Mouse (Mus musculus) lung, postnatal 0 days (tissue): ENCODE results near the gene Ddx49. TPM values are rescaled to one million over a fixed set of nuclear protein-coding genes. Genes with fewer than 3 reads are reported as not detected.

Source experiments
- ATAC-seq: fragments of 200-750 bp; cut with Nextera tagmentation; 2 replicates; pipeline ENCODE4 v1.8.0; 2017; ENCODE audit warnings: moderate library complexity
- DNase-seq: peaks from one replicate; pipeline ENCODE4 v3.0.0-alpha.2; 2016; ENCODE audit warnings: low spot score
- H3K27ac ChIP-seq: fragments of 300-500 bp; sonication (generic); 2 replicates; pipeline ENCODE4 v1.5.1; 2014; ENCODE audit warnings: antibody characterized with exemption, mild to moderate bottlenecking, low read length, mixed read lengths
- H3K27me3 ChIP-seq: fragments of 300-500 bp; sonication (generic); replicated peaks from 2 replicates; pipeline ENCODE4 v1.6.1; 2014; ENCODE audit warnings: low read length, mixed read lengths; ENCODE audit not compliant: insufficient read depth
- H3K36me3 ChIP-seq: fragments of 300-500 bp; sonication (generic); 2 replicates; pipeline ENCODE4 v1.6.1; 2014; ENCODE audit warnings: low read length, mixed read lengths; ENCODE audit not compliant: insufficient read depth
- H3K4me1 ChIP-seq: fragments of 300-500 bp; sonication (generic); 2 replicates; pipeline ENCODE4 v1.6.1; 2014; ENCODE audit warnings: antibody characterized with exemption, low read depth, low read length, mixed read lengths; ENCODE audit not compliant: insufficient read depth
- H3K4me2 ChIP-seq: fragments of 300-500 bp; sonication (generic); replicated peaks from 2 replicates; pipeline ENCODE4 v1.6.1; 2014; ENCODE audit warnings: low read depth, mild to moderate bottlenecking, low read length, moderate library complexity, mixed read lengths
- H3K4me3 ChIP-seq: fragments of 300-500 bp; sonication (generic); 2 replicates; pipeline ENCODE4 v1.5.1; 2014; ENCODE audit warnings: low read depth, low read length
- H3K9ac ChIP-seq: fragments of 300-500 bp; sonication (generic); replicated peaks from 2 replicates; pipeline ENCODE4 v1.6.1; 2014; ENCODE audit warnings: low read depth, mild to moderate bottlenecking
- H3K9me3 ChIP-seq: fragments of 300-500 bp; sonication (generic); 2 replicates; pipeline ENCODE4 v1.6.1; 2016; ENCODE audit warnings: low read length, mixed read lengths
- CTCF ChIP-seq: IDR thresholded peaks from 2 replicates; pipeline ENCODE4 v1.5.1; 2016; ENCODE audit warnings: antibody characterized with exemption, mild to moderate bottlenecking
- EP300 ChIP-seq: IDR thresholded peaks from 2 replicates; pipeline ENCODE4 v1.6.1; 2016; ENCODE audit warnings: antibody characterized with exemption, mild to moderate bottlenecking, control low read depth
- WGBS: fragments of 180-500 bp; shearing (Covaris S2); extraction: QIAGEN DNeasy Blood & Tissue Kit; methylation state at CpG from one replicate; pipeline ENCODE4 v1.1.7; 2014; 5-methylcytosine and 5-hydroxymethylcytosine counted together
- polyA plus RNA-seq: library from polyadenylated mRNA; unstranded; fragments of >200 nt; fragmentation: Nextera tagmentation; extraction: Ambion mirVana; gene quantifications from 2 replicates; pipeline ENCODE4 v1.2.1, GENCODE M21; 2015

The Ddx49 gene
- polyA plus RNA-seq, 1 experiment from 2014 or later, result 32.5 TPM

GRCm38 (mm10) chr8:70343696-70344095, 41.4 kb upstream of the Ddx49 start:
- TF ChIP-seq EP300, result no peak
- peak; percentile 64 for TF ChIP-seq CTCF
- Histone ChIP-seq H3K27ac (no peak overlapping the region), H3K9ac (no peak overlapping the region), H3K27me3 (no peaks in the 10 kb centered on the region), H3K36me3 (peaks cover 21% of the 10 kb centered on the region; the same call in 1 of the 2 replicates), H3K4me1 (0 out of 2 replicates have a peak, but pooled peaks cover 3% of the 10 kb centered on the region), H3K9me3 (no peaks in the 10 kb centered on the region), H3K4me3 (no peak overlapping the region), H3K4me2 (no peak overlapping the region)
- DNase-seq (peak; percentile 54), ATAC-seq (peak; percentile 50; the same call in 1 of the 2 replicates)
- 47% methylated on average over 6 of the region's 6 CpGs for WGBS

DNA sequence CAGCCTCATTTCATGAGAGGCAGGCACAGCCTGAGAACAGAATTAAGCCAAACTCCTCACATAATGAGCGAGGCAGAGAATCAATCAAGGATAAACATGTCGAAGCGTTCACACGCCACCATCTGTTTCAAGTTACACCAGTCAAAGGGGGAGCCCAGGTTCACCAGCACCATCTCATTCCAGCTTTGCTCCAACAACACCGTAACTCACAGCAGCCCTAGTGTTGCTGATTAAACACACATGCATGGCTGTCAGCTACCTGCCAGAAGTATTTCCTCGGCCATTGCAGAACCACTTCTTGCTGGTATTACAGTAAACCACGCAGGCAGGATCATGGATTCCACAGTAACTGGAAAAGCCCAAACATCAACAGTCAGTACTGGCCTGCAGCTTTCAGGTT, 40.8 kb upstream of the Ddx49 start:
- Histone ChIP-seq H3K27ac (no peak overlapping the region), H3K4me1 (0 out of 2 replicates have a peak, but pooled peaks cover under 1% of the 10 kb centered on the region), H3K27me3 (no peaks in the 10 kb centered on the region), H3K36me3 (peaks cover 28% of the 10 kb centered on the region), H3K9me3 (no peaks in the 10 kb centered on the region), H3K4me3 (no peak overlapping the region), H3K4me2 (no peak overlapping the region), H3K9ac (no peak overlapping the region)
- TF ChIP-seq EP300 (no peak), CTCF (no peak)
- ATAC-seq (no peak), DNase-seq (no peak)
- 76% methylated on average over 7 of the region's 7 CpGs for WGBS

- no peak overlapping the region for H3K9ac ChIP-seq
- ATAC-seq, result no peak
- H3K4me2 ChIP-seq, result no peak overlapping the region
- no peak overlapping the region for H3K4me3 ChIP-seq
- H3K9me3 ChIP-seq, result no peaks in the 10 kb centered on the region
- H3K36me3 ChIP-seq, result peaks cover 38% of the 10 kb centered on the region
- no peaks in the 10 kb centered on the region for H3K4me1 ChIP-seq
- no peak overlapping the region for H3K27ac ChIP-seq
- H3K27me3 ChIP-seq, result no peaks in the 10 kb centered on the region
- TF ChIP-seq CTCF, result no peak
- TF ChIP-seq EP300, result no peak
- WGBS, result 87% methylated on average over 14 of the region's 14 CpGs
- no peak for DNase-seq
Measured at GRCm38 (mm10) chr8:70342007-70342406, 39.7 kb upstream of the Ddx49 start.

GRCm38 (mm10) chr8:70340659-70341058, 38.4 kb upstream of the Ddx49 start:
- Histone ChIP-seq H3K4me1 (no peaks in the 10 kb centered on the region), H3K36me3 (peaks cover 51% of the 10 kb centered on the region), H3K4me2 (no peak overlapping the region), H3K4me3 (no peak overlapping the region), H3K9me3 (no peaks in the 10 kb centered on the region), H3K27ac (no peak overlapping the region), H3K27me3 (no peaks in the 10 kb centered on the region), H3K9ac (no peak overlapping the region)
- WGBS, result 93% methylated on average over 7 of the region's 7 CpGs
- ATAC-seq (no peak), DNase-seq (no peak)
- TF ChIP-seq CTCF, result no peak
- TF ChIP-seq EP300, result no peak

GRCm38 (mm10) chr8:70338931-70339330, 36.6 kb upstream of the Ddx49 start:
- no peak overlapping the region for H3K27ac ChIP-seq
- ATAC-seq (no peak), DNase-seq (no peak)
- peaks cover 62% of the 10 kb centered on the region for H3K36me3 ChIP-seq
- no peak overlapping the region for H3K4me2 ChIP-seq
- H3K4me1 ChIP-seq, result no peaks in the 10 kb centered on the region
- WGBS, result 86% methylated on average over 7 of the region's 7 CpGs
- no peak overlapping the region for H3K4me3 ChIP-seq
- no peaks in the 10 kb centered on the region for H3K27me3 ChIP-seq
- TF ChIP-seq CTCF (no peak), EP300 (no peak)
- no peak overlapping the region for H3K9ac ChIP-seq
- no peaks in the 10 kb centered on the region for H3K9me3 ChIP-seq

GRCm38 (mm10) chr8:70332878-70333202, 30.6 kb upstream of the Ddx49 start:
- 91% methylated on average over 6 of the region's 6 CpGs for WGBS
- Histone ChIP-seq H3K4me1 (no peaks in the 10 kb centered on the region), H3K27me3 (no peaks in the 10 kb centered on the region), H3K36me3 (peaks cover 47% of the 10 kb centered on the region), H3K4me2 (no peak overlapping the region), H3K9ac (no peak overlapping the region), H3K27ac (no peak overlapping the region), H3K4me3 (no peak overlapping the region), H3K9me3 (no peaks in the 10 kb centered on the region)
- DNase-seq (no peak), ATAC-seq (no peak)
- TF ChIP-seq CTCF (no peak), EP300 (no peak)
